ENCODE assay signal across 8 mouse cellular contexts in the genomic region with DNA sequence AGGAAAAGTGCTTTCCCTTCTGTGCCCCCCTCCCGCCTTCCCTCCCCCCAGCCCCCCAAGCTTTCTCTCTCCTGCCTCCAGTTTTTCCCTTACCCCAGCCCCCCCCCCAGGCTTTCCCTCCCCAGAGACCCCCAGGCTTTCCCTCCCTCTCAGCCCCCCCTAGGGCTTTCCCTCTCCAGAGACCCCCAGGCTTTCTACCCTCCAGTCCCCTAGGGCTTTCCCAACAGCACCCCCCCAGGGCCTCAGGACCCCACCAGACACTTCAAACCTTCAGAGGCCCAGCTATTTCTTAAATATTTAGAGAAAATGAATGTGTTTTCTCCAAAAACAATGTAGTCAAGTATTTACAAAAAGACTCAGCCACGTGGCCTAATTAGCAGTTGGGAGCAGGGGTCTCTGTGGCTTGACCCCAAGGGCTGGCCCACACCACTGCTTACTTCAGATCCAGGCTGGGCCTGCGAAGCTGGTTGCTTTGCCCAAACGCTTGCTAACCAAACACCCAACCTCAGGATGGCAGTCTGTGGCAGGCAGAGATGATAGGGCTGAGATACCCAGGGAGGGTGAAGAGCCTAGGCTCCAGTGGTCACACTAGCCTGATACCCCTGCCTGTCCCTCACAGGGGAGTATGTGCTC. TPM values are rescaled to one million over a fixed set of nuclear protein-coding genes. Genes with fewer than 3 reads are reported as not detected.
DNase-seq lines count a peak whose midpoint lies in the region; ATAC-seq and TF ChIP-seq lines count a peak whose summit lies in the region.

No protein-coding gene starts in this region.

- H3K4me3 ChIP-seq in layer of hippocampus, adult 2 months: no peak overlapping the region
- H3K4me3 ChIP-seq in embryonic facial prominence, embryonic 13.5 days: no peak overlapping the region
- H3K4me3 ChIP-seq in hindbrain, embryonic 11.5 days (ENCODE audit: low read depth, low read length): no peak overlapping the region
- H3K4me3 ChIP-seq in midbrain, embryonic 14.5 days (replicated peaks; ENCODE audit: low read depth, low read length): no peak overlapping the region

- H3K9me3 ChIP-seq in embryonic facial prominence, embryonic 13.5 days: no peaks in the 10 kb centered on the region
- no peaks in the 10 kb centered on the region for H3K9me3 ChIP-seq in hindbrain, embryonic 11.5 days (ENCODE audit: control insufficient read depth, low read length)
- H3K9me3 ChIP-seq in midbrain, embryonic 14.5 days (ENCODE audit: control insufficient read depth, low read length): no peaks in the 10 kb centered on the region

- 39% methylated on average over 4 of the region's 4 CpGs for WGBS in embryonic facial prominence, embryonic 13.5 days
- 53% methylated on average over 4 of the region's 4 CpGs for WGBS in hindbrain, embryonic 11.5 days
- 52% methylated on average over 3 of the region's 4 CpGs for WGBS in midbrain, embryonic 14.5 days

- intact Hi-C loops in gastrocnemius, postnatal 36 days (cut with DNase I): no loop called here

- no peak for ATAC-seq in embryonic facial prominence, embryonic 13.5 days (ENCODE audit: insufficient number of reproducible peaks, insufficient read depth, low FRiP score, low TSS enrichment, low read depth)
- no peak for ATAC-seq in hindbrain, embryonic 11.5 days (ENCODE audit: low FRiP score)
- no peak for ATAC-seq in midbrain, embryonic 14.5 days (ENCODE audit: low FRiP score, low TSS enrichment)

- peak overlapping the region; percentile 27 for H3K4me2 ChIP-seq in embryonic facial prominence, embryonic 13.5 days
- H3K4me2 ChIP-seq in hindbrain, embryonic 11.5 days (replicated peaks; ENCODE audit: low read depth, low read length): no peak overlapping the region
- H3K4me2 ChIP-seq in midbrain, embryonic 14.5 days (ENCODE audit: low read length): no peak overlapping the region

- TF ChIP-seq CTCF in layer of hippocampus, adult 2 months (conservative IDR thresholded peaks at IDR 0.05): peak; percentile 41

- DNase-seq in layer of hippocampus, adult 2 months (ENCODE audit: low spot score in 2 of 2): no peak
- DNase-seq in layer of hippocampus, adult 11-12 months (ENCODE audit: low spot score): no peak
- no peak for DNase-seq in hindbrain, embryonic 11.5 days (ENCODE audit: low spot score)
- DNase-seq in midbrain, embryonic 14.5 days: no peak
- no peak for DNase-seq in layer of hippocampus, postnatal 25 days (ENCODE audit: extremely low spot score in 1 of 2, low spot score in 1 of 2)
- DNase-seq in gastrocnemius, postnatal 36 days: no peak
- no peak for DNase-seq in layer of hippocampus, adult 9-11 months

- H3K27ac ChIP-seq in layer of hippocampus, adult 2 months: peak overlapping the region; percentile 90
- peak overlapping the region; percentile 99 for H3K27ac ChIP-seq in embryonic facial prominence, embryonic 13.5 days
- H3K27ac ChIP-seq in hindbrain, embryonic 11.5 days (ENCODE audit: low read depth, low read length): peak overlapping the region; percentile 77
- peak overlapping the region; percentile 73; the same call in 1 of the 2 replicates for H3K27ac ChIP-seq in midbrain, embryonic 14.5 days (replicated peaks; ENCODE audit: low read depth, low read length)

- no peaks in the 10 kb centered on the region for H3K36me3 ChIP-seq in embryonic facial prominence, embryonic 13.5 days
- no peaks in the 10 kb centered on the region for H3K36me3 ChIP-seq in hindbrain, embryonic 11.5 days (ENCODE audit: control insufficient read depth, insufficient read depth, low read length)
- no peaks in the 10 kb centered on the region for H3K36me3 ChIP-seq in midbrain, embryonic 14.5 days (ENCODE audit: control insufficient read depth, insufficient read depth, low read length)

- H3K9ac ChIP-seq in embryonic facial prominence, embryonic 13.5 days: 0 out of 2 replicates have a peak overlapping the region, but pooled peaks have one; percentile 32
- H3K9ac ChIP-seq in hindbrain, embryonic 11.5 days (ENCODE audit: low read depth, low read length): no peak overlapping the region
- H3K9ac ChIP-seq in midbrain, embryonic 14.5 days (replicated peaks; ENCODE audit: low read length): peak overlapping the region; percentile 40; the same call in 1 of the 2 replicates

- peaks cover 68% of the 10 kb centered on the region for H3K4me1 ChIP-seq in embryonic facial prominence, embryonic 13.5 days
- H3K4me1 ChIP-seq in hindbrain, embryonic 11.5 days (replicated peaks; ENCODE audit: control insufficient read depth, insufficient read depth, low read length): peaks cover 7% of the 10 kb centered on the region
- H3K4me1 ChIP-seq in midbrain, embryonic 14.5 days (ENCODE audit: control insufficient read depth, insufficient read depth, low read length): peaks cover 16% of the 10 kb centered on the region

- H3K27me3 ChIP-seq in embryonic facial prominence, embryonic 13.5 days: no peaks in the 10 kb centered on the region
- H3K27me3 ChIP-seq in hindbrain, embryonic 11.5 days (ENCODE audit: control insufficient read depth, insufficient read depth, low read length): no peaks in the 10 kb centered on the region
- H3K27me3 ChIP-seq in midbrain, embryonic 14.5 days (ENCODE audit: control insufficient read depth, insufficient read depth, low read length): no peaks in the 10 kb centered on the region

RNA-seq across cellular contexts. Expression of a gene that starts 58.3 kb away (rescaled TPM):
- 10 to 100 TPM; 11.8 to 14.0 TPM for total RNA-seq in layer of hippocampus, adult 2 months (2021)
- polyA plus RNA-seq in embryonic facial prominence, embryonic 13.5 days (2015; fragmentation: Nextera tagmentation; extraction: Ambion mirVana): 5.6 and 6.2 TPM in 2 replicates
- 3.3 and 4.2 TPM in 2 replicates for polyA plus RNA-seq in hindbrain, embryonic 11.5 days (2014; fragmentation: Nextera tagmentation; extraction: Ambion mirVana)
- polyA plus RNA-seq in midbrain, embryonic 14.5 days (2014; fragmentation: Nextera tagmentation; extraction: Ambion mirVana): 6.0 and 6.4 TPM in 2 replicates
- total RNA-seq in layer of hippocampus, postnatal 25 days (2021): 10 to 100 TPM; 11.2 to 17.3 TPM
- total RNA-seq in gastrocnemius, postnatal 36 days (2021): 1 to 10 TPM; 1.5 to 1.8 TPM

RNA-seq across cellular contexts. Expression of a gene that starts 58.5 kb away (rescaled TPM):
- total RNA-seq in layer of hippocampus, adult 2 months (2021): 10 to 100 TPM; 60.6 to 63.0 TPM
- 147 and 162 TPM in 2 replicates for polyA plus RNA-seq in embryonic facial prominence, embryonic 13.5 days (2015; fragmentation: Nextera tagmentation; extraction: Ambion mirVana)
- 156 and 166 TPM in 2 replicates for polyA plus RNA-seq in hindbrain, embryonic 11.5 days (2014; fragmentation: Nextera tagmentation; extraction: Ambion mirVana)
- 139 and 148 TPM in 2 replicates for polyA plus RNA-seq in midbrain, embryonic 14.5 days (2014; fragmentation: Nextera tagmentation; extraction: Ambion mirVana)
- total RNA-seq in layer of hippocampus, postnatal 25 days (2021): 10 to 100 TPM; 62.2 to 67.3 TPM
- total RNA-seq in gastrocnemius, postnatal 36 days (2021): 10 to 100 TPM; 46.1 to 50.3 TPM

Comparison
In these comparisons a context has a peak if more than half of its experiments do, and no peak if none do; other contexts are left out.
1. RNA of a gene that starts 58.3 kb away (total RNA-seq): 11.2 to 17.3 TPM in layer of hippocampus, postnatal 25 days and 11.8 to 14.0 TPM in layer of hippocampus, adult 2 months; 1.5 to 1.8 TPM in gastrocnemius, postnatal 36 days; every median in the first group is over 4 times any median in the second.
2. Peak in every context shown above with its lines, with median percentiles within 50 percentile points of each other: H3K27ac ChIP-seq.